Mouse (Mus musculus): Measurements from ENCODE around the gene Phospho2. TPM values are rescaled to one million over a fixed set of nuclear protein-coding genes. Genes with fewer than 3 reads are reported as not detected.
"Not testable (repeated sequence)": the region's sequence is repeated elsewhere in the genome, so short reads cannot be mapped to it uniquely, and the experiment has no call there.

The Phospho2 gene
- polyA plus RNA-seq, 1 experiment from 2014 or later: 30.4 TPM

DNA sequence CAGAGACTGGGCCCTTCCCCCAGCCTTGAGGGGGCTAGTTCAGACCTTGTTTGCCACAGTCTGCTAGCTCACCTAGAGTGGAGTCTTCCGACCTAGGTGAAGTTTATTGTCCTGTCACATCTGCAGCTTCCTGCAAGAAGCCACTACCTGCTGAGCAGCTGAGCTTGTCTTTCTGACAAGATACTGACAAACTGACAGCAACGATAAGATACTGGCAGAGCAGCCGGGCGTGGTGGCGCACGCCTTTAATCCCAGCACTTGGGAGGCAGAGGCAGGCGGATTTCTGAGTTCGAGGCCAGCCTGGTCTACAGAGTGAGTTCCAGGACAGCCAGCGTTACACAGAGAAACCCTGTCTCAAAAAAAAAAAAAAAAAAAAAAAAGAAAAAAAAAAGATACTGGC is 15.2 kb downstream of the Phospho2 start:
- 89% methylated on average over 9 of the region's 9 CpGs for WGBS

GRCm38 (mm10) chr2:69810169-69810568 is 20.7 kb downstream of the Phospho2 start:
- no peaks in the 10 kb centered on the region for H3K4me1 ChIP-seq (replicated peaks)
- no peak overlapping the region for H3K27ac ChIP-seq
- DNase-seq (ENCODE audit: low spot score): no peak
- no peaks in the 10 kb centered on the region for H3K27me3 ChIP-seq (ENCODE audit: insufficient read depth, poor library complexity, severe bottlenecking)
- no peaks in the 10 kb centered on the region for H3K36me3 ChIP-seq
- H3K4me3 ChIP-seq: no peak overlapping the region
- 74% methylated on average over 15 of the region's 15 CpGs for WGBS
- H3K9me3 ChIP-seq: no peaks in the 10 kb centered on the region

More for the DNA sequence above, 15.2 kb downstream of the Phospho2 start:
- not testable (repeated sequence) for H3K36me3 ChIP-seq; H3K4me3 ChIP-seq; H3K27ac ChIP-seq; DNase-seq (ENCODE audit: low spot score); H3K4me1 ChIP-seq (replicated peaks); H3K9me3 ChIP-seq; H3K27me3 ChIP-seq (ENCODE audit: insufficient read depth, poor library complexity, severe bottlenecking)

DNA sequence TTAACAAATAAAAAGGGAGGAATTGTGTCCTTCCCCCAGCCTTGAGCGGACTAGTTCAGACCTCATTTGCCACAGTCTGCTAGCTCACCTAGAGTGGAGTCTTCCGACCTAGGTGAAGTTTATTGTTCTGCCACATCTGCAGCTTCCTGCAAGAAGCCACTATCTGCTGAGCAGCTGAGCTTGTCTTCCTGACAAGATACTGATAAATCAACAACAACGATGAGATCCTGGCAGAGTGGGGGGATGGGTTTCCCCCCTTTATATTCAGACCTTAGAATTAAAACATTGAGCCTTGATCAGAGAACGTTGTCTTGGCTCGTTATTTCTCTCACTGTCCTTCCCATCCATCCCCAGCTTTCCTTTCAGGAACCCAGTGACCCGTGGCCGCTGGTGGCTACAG is 21.9 kb downstream of the Phospho2 start:
- H3K4me1 ChIP-seq (replicated peaks); H3K9me3 ChIP-seq; H3K4me3 ChIP-seq; H3K27ac ChIP-seq; H3K36me3 ChIP-seq; H3K27me3 ChIP-seq (ENCODE audit: insufficient read depth, poor library complexity, severe bottlenecking); DNase-seq (ENCODE audit: low spot score): not testable (repeated sequence)
- 66% methylated on average over 7 of the region's 7 CpGs for WGBS

GRCm38 (mm10) chr2:69816575-69816974 is 27.2 kb downstream of the Phospho2 start:
- Histone ChIP-seq H3K27ac (no peak overlapping the region), H3K4me3 (no peak overlapping the region), H3K27me3 (ENCODE audit: insufficient read depth, poor library complexity, severe bottlenecking) (no peaks in the 10 kb centered on the region), H3K9me3 (no peaks in the 10 kb centered on the region), H3K4me1 (replicated peaks) (peaks cover 2% of the 10 kb centered on the region), H3K36me3 (no peaks in the 10 kb centered on the region)
- WGBS: 89% methylated on average over 5 of the region's 5 CpGs
- no peak for DNase-seq (ENCODE audit: low spot score)

DNA sequence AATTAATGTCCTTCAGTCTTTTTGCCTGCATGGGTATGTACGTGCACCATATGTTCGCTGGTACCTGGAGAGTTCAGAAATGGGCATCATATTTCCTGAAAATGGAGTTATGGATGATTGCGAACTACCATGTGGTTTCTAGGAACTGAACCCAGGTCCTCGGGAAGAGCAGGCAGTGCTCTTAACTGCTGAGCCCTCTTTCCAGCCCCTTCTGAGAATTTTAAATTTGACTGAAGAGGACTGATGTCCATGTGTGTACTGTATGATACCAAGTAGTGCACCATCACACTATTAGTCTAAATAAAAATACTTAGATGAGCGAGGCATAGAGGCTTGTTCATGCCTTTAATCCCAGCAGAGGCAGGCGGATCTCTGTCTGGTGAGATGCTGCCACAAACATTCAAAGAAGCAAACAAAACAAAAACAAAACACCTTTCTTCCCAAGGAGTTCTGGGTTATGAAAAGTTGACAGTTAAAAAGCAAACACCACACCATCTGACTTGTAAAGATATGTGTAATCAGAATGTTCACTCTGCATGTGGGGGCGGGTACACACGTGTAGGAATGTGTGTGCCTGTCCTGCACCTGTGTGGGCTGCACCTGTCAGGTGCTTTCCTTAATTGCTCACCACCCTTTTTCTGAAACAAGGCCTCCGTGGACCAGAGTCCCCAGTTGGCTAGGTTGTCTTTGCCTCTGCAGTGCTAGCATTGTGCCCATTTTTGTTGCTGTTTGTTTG is 29.1 kb downstream of the Phospho2 start:
- H3K4me3 ChIP-seq: no peak overlapping the region
- DNase-seq (ENCODE audit: low spot score): no peak
- H3K27ac ChIP-seq: no peak overlapping the region
- WGBS: 83% methylated on average over 9 of the region's 9 CpGs
- no peaks in the 10 kb centered on the region for H3K9me3 ChIP-seq
- peaks cover 18% of the 10 kb centered on the region for H3K4me1 ChIP-seq (replicated peaks)
- H3K36me3 ChIP-seq: no peaks in the 10 kb centered on the region
- no peaks in the 10 kb centered on the region for H3K27me3 ChIP-seq (ENCODE audit: insufficient read depth, poor library complexity, severe bottlenecking)

DNA sequence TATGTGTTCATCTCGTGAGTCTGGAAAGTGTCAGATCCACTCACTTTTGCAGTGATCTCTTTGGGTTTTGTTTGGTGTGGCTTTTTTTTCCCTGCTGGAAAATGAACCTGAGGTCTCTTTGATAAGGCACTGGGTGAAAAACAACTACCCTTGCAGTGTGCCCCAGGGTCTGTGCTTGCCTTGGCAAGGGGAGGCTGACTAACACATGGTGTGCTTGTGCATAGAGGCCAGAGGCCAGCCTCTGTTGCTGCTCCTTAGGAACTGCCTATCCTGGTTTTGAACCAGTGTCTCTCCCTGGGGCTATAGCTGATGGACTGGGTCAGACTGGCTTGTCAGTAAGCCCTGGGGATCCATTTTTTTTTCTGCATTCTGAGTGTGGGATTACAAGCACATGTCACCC is 30.8 kb downstream of the Phospho2 start:
- no peaks in the 10 kb centered on the region for H3K27me3 ChIP-seq (ENCODE audit: insufficient read depth, poor library complexity, severe bottlenecking)
- peaks cover 23% of the 10 kb centered on the region for H3K4me1 ChIP-seq (replicated peaks)
- peaks cover 8% of the 10 kb centered on the region; the same call in 1 of the 2 replicates for H3K36me3 ChIP-seq
- WGBS: 73% methylated on average over 1 of the region's 1 CpGs
- DNase-seq (ENCODE audit: low spot score): no peak
- H3K27ac ChIP-seq: no peak overlapping the region
- no peak overlapping the region for H3K4me3 ChIP-seq
- no peaks in the 10 kb centered on the region for H3K9me3 ChIP-seq

GRCm38 (mm10) chr2:69821711-69822110 is 32.3 kb downstream of the Phospho2 start, which contains the start of gene Klhl23:
Gene Klhl23, plus strand, starts transcription at chr2:69821944.
- Histone ChIP-seq H3K4me1 (replicated peaks) (peaks cover 33% of the 10 kb centered on the region), H3K9me3 (no peaks in the 10 kb centered on the region)
- 31% methylated on average over 8 of the region's 8 CpGs for WGBS

GRCm38 (mm10) chr2:69822361-69823128 is 33.1 kb downstream of the Phospho2 start:
- under 1% methylated on average over 80 of the region's 80 CpGs for WGBS
- H3K36me3 ChIP-seq: peaks cover 13% of the 10 kb centered on the region; the same call in 1 of the 2 replicates
- H3K4me3 ChIP-seq: peak overlapping the region; percentile 87
- no peaks in the 10 kb centered on the region for H3K27me3 ChIP-seq (ENCODE audit: insufficient read depth, poor library complexity, severe bottlenecking)
- peaks cover 33% of the 10 kb centered on the region for H3K4me1 ChIP-seq (replicated peaks)
- peak overlapping the region; percentile 98 for H3K27ac ChIP-seq
- no peaks in the 10 kb centered on the region for H3K9me3 ChIP-seq
- peak; percentile 78 for DNase-seq (ENCODE audit: low spot score)

More at GRCm38 (mm10) chr2:69821711-69822110, 32.3 kb downstream of the Phospho2 start, which contains the start of gene Klhl23:
- no peaks in the 10 kb centered on the region for H3K27me3 ChIP-seq (ENCODE audit: insufficient read depth, poor library complexity, severe bottlenecking)
- peak within 1 kb of the TSS; percentile 98 for H3K27ac ChIP-seq
- no peak for DNase-seq (ENCODE audit: low spot score)
- peak within 1 kb of the TSS; percentile 87 for H3K4me3 ChIP-seq
- H3K36me3 ChIP-seq: peaks cover 12% of the 10 kb centered on the region; the same call in 1 of the 2 replicates

GRCm38 (mm10) chr2:69823129-69823677 is 33.8 kb downstream of the Phospho2 start:
- Histone ChIP-seq H3K27ac (peak overlapping the region; percentile 98), H3K27me3 (ENCODE audit: insufficient read depth, poor library complexity, severe bottlenecking) (no peaks in the 10 kb centered on the region), H3K36me3 (peaks cover 16% of the 10 kb centered on the region; the same call in 1 of the 2 replicates), H3K9me3 (no peaks in the 10 kb centered on the region), H3K4me3 (peak overlapping the region; percentile 87), H3K4me1 (replicated peaks) (peaks cover 36% of the 10 kb centered on the region)
- peak; percentile 72 for DNase-seq (ENCODE audit: low spot score)
- WGBS: 2% methylated on average over 45 of the region's 45 CpGs

GRCm38 (mm10) chr2:69825898-69826297 is 36.5 kb downstream of the Phospho2 start:
- Histone ChIP-seq H3K27ac (peak overlapping the region; percentile 50), H3K4me3 (no peak overlapping the region), H3K9me3 (no peaks in the 10 kb centered on the region), H3K27me3 (ENCODE audit: insufficient read depth, poor library complexity, severe bottlenecking) (no peaks in the 10 kb centered on the region), H3K4me1 (replicated peaks) (peaks cover 37% of the 10 kb centered on the region), H3K36me3 (peaks cover 39% of the 10 kb centered on the region)
- DNase-seq (ENCODE audit: low spot score): no peak
- 82% methylated on average over 10 of the region's 10 CpGs for WGBS

DNA sequence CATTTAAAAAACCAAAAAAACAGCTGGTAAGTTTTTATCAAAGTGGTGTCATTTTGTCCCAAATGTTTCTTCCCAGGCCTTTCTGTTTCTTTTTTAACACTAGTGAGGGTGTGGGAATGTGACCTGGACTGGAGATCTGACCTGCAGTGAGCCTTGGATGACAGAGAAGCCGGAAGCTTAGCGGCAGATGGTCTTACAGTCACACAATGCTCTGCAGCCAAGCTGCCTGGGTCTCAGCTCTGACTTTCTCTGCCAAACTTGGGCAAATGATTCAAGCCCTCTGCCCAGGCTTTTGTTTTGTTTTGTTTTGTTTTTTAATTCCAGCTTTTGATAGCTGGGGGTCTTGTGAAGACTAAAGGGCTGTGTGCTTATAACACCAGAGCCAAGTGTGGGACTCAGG is 37.0 kb downstream of the Phospho2 start:
- Histone ChIP-seq H3K27me3 (ENCODE audit: insufficient read depth, poor library complexity, severe bottlenecking) (no peaks in the 10 kb centered on the region), H3K4me1 (replicated peaks) (peaks cover 37% of the 10 kb centered on the region), H3K36me3 (peaks cover 44% of the 10 kb centered on the region), H3K4me3 (no peak overlapping the region), H3K27ac (peak overlapping the region; percentile 67), H3K9me3 (no peaks in the 10 kb centered on the region)
- no peak for DNase-seq (ENCODE audit: low spot score)
- WGBS: 45% methylated on average over 2 of the region's 2 CpGs

DNA sequence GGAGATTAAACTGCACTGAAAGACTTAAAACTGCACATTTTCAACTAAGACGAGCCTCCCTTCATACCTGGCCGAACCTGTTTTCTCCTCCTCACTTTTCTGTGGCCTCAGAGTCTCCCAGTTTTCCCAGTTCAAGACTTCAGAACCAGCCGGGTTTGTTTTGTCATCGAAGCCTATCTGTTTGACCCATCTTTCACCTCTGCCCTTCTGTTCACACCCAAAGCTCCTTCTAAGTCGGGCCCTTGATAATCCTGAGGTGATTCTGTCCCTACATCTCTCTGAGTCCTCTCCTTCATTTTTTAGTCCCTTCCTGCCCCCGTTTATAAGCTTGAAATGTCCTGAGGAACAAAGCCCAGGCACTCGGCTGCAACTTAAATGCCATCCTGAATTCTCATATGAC is 38.6 kb downstream of the Phospho2 start:
- Histone ChIP-seq H3K4me1 (replicated peaks) (peaks cover 23% of the 10 kb centered on the region), H3K27ac (peak overlapping the region; percentile 40; the same call in 1 of the 2 replicates), H3K36me3 (peaks cover 58% of the 10 kb centered on the region), H3K27me3 (ENCODE audit: insufficient read depth, poor library complexity, severe bottlenecking) (no peaks in the 10 kb centered on the region), H3K9me3 (no peaks in the 10 kb centered on the region), H3K4me3 (no peak overlapping the region)
- WGBS: 58% methylated on average over 7 of the region's 7 CpGs
- DNase-seq (ENCODE audit: low spot score): no peak

DNA sequence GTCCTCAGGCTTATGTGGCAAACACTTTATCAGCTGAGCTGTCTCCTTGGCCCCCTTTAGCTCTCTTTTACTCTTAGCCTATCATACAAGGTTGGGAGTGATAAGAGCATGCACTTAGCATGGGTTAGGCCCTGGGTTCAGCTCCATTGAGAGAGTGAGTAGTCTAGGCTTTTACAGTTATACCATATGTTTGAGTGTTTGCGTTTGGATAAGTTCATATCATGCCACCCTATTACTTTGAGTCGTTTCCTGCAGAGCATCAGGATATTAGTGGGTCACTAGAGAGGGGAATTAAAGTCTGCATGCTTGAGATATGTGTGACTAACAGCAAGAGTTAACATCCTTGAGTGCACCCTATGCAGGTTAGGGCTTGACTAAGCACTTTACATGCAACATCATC is 40.3 kb downstream of the Phospho2 start:
- no peak for DNase-seq (ENCODE audit: low spot score)

More for the DNA sequence above, 40.3 kb downstream of the Phospho2 start:
- Histone ChIP-seq H3K4me3 (no peak overlapping the region), H3K27ac (no peak overlapping the region), H3K9me3 (no peaks in the 10 kb centered on the region), H3K4me1 (replicated peaks) (peaks cover 14% of the 10 kb centered on the region), H3K27me3 (ENCODE audit: insufficient read depth, poor library complexity, severe bottlenecking) (no peaks in the 10 kb centered on the region), H3K36me3 (peaks cover 68% of the 10 kb centered on the region)
- WGBS: 95% methylated on average over 2 of the region's 2 CpGs
